Mouse (Mus musculus) C2C12 (cell line): ENCODE measurements around the gene Meis2.

Experiments
- CTCF ChIP-seq: IDR thresholded peaks from one replicate; pipeline ENCODE4 v1.5.1; 2011; ENCODE audit not compliant: control insufficient read depth, insufficient read depth, insufficient read length
- MAX ChIP-seq: IDR thresholded peaks from one replicate; pipeline ENCODE4 v1.6.1; 2011; ENCODE audit warnings: mild to moderate bottlenecking, control low read depth
- MYOG ChIP-seq: IDR thresholded peaks from one replicate; pipeline ENCODE4 v1.6.1; 2011; ENCODE audit not compliant: control insufficient read depth, insufficient read length; ENCODE audit errors: extremely low read depth

DNA sequence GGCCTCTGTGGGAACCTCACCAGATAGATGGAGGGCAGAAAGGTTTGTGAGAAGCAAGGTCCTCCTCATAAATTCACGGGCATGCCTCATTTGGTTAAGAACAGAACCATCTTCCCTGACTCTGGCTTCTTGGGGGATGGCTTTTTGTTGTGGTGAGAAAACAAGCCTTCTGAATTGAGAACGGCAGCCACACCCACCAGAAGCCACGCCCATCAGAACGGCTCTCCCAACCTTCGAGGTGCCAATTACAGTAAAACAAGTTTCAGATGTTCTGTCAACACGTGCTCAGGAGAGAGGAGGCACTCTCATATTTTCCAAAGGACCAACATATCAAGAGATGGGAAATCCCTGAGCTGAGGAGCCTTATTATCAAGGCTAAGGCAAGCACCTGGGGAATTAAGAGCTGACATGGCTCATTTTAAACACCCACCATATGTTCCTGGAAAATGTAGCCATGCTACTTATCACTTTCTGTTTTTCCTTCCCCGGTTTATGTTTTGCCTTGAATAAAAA, 117.9 kb downstream of the Meis2 start:
- TF ChIP-seq CTCF (no peak), MAX (no peak), MYOG (no peak)
